Mouse (Mus musculus) thymus, postnatal 25 days (tissue): ENCODE measurements around the gene Add2.

ENCODE experiments used
- DNase-seq: peaks from one replicate; pipeline ENCODE4 v3.0.0; 2022

Gene Add2

DNA sequence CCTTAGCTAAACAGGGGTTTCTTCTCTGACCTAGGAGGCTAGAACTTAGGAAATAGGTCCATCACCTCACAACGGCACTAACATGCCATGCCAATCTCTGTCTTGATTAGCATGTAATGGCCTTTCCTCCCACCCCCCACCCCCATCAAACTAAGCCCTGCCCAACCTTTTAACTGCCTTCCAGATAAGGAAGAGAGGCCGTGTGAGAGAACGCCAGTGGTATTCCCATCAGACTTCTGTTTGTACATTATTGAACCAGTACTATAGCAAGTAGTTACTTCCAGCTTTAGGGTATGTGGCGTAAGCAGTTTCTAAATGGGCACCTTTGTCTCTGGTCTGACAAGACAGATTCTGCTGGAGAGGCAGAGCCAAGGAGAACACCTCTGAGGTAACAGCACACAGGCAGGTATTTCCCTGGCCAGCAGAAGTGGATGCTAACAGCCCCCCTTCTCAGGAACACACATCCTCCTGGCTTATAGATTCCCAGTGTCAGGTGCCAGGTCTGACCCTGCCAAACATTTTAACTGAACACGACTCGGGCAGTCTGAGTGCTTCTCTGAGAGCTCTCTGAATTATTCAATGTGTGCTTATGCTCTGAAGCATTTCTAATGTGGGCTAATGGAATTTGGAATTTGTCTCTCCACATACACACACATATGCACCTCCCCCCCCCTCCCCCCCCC, 22.2 kb downstream of the Add2 start:
- no peak for DNase-seq

- DNase-seq: no peak
These were observed 23.6 kb downstream of the Add2 start for GRCm38 (mm10) chr6:86052032-86052459.

DNA sequence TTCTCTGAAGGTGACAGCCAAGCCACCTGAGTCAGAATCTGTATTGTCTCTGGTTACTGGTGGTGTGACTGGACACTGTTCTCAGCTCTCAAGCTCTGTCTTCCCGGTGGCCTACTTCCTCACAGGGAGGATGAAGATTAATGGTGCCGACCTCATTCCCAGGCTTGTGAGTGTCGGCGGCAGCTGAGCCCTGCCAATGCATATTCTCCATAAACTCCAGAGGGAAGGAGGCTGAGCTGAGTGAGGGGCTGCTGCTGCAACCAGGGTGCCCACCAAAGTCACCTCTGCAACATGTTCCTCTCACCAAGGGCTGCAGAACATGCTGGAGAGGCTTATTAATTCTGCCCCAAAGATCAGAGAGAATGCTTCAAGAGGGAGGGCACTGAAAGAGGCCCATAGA, 24.1 kb downstream of the Add2 start:
- no peak for DNase-seq

DNA sequence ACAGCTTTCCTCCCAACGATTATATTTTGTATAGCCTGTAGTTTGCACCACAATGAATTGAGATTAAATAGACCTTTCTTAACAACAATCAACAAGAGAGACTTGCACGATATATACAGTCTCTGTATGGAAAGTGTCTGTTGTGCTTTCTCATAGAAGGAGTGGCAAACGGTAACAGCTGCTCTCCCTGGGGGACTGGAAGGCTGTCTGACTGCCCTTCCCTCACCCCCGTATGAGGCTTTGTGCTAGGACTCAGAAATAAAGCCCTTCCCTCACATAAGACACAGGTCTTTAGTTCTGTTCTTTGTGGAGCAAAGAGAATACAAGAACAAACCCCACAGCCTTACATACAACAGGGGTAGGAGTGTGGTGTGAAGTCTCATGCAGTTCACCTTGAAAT, 24.6 kb downstream of the Add2 start:
- no peak for DNase-seq

- DNase-seq: no peak
These were observed 25.1 kb downstream of the Add2 start for GRCm38 (mm10) chr6:86053594-86053993.

GRCm38 (mm10) chr6:86058475-86058874, 30.0 kb downstream of the Add2 start:
- DNase-seq: no peak

DNA sequence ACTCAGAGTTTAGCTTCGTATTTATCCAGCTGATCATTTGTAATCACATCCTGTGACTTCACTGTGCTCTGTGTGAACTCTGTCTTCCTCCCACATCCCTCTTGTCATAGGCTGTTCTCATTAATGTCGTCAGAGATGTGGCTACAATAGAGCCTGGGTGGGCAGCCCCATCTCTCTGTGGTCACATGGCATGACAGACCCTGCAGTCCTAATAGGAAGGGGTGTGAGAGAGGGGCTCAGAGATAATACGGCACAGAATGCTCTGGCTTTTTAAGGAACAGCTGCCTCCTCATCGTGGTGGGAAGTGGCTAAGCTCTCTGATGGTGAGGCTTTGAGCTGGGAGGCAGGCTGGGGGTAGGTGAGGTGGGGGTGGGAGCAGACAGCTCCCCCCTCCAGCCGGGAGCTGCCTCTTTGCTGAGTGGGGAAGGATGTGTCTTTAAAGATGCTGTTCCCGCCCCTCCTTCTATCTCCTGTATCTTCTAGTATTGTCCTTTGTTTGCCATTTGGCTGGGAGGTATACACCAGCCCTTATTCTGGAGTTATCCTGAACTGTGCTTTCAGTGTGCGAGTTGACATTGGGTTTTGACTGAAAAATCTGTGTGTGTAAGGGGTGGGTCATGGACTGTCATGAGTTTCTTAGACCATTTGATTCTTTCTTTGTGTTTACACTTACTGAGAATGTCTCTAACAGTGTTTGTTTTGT, 30.8 kb downstream of the Add2 start:
- no peak for DNase-seq

GRCm38 (mm10) chr6:86060170-86060569, 31.7 kb downstream of the Add2 start:
- no peak for DNase-seq

GRCm38 (mm10) chr6:86062226-86062625, 33.7 kb downstream of the Add2 start:
- DNase-seq: no peak

DNA sequence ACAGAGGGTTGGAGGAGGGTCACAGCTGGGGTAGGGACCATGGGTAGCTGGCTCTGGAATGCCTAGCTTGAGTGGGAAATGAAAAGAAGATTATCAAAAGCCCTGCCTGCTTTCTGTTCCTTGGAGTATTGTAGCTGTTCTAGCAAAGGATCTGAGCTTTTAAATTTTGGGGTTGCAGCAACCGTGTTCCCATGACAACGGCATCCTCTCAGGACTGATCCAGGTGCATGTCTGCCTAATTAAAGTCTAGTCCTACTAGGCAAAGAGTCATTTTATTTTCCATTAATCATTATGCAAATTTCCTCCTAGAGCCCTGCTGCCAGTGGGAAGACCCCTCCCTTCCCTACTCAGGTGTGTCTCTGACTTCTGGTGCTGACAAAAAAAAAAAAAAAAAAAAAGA, 34.2 kb downstream of the Add2 start:
- DNase-seq: no peak

- DNase-seq: no peak
These were observed 36.0 kb downstream of the Add2 start for GRCm38 (mm10) chr6:86064318-86065016.

GRCm38 (mm10) chr6:86066727-86067126, 38.2 kb downstream of the Add2 start:
- no peak for DNase-seq

GRCm38 (mm10) chr6:86067145-86067544, 38.7 kb downstream of the Add2 start:
- DNase-seq: no peak

DNA sequence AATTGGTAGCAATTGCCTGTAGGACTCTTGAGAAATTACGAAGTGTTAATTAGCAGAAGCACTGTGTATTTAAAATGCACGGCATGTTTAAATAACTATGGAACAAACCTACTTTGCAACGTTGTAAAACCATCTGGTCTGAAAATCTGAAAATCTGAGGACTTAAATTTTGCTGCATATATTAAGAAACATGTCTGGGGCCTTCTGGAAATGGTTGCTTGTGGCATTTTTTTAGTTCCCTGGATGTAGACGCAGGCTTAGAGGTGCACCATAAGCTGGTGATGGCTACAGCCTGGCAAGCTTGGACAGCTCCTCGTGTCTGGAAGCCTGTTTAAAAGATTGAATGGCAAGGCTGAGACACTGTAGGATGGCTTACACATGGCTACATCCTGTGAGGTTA, 40.5 kb downstream of the Add2 start:
- DNase-seq: no peak

- DNase-seq: no peak
These were observed 41.4 kb downstream of the Add2 start for GRCm38 (mm10) chr6:86069856-86070255.

- no peak for DNase-seq
These were observed 41.8 kb downstream of the Add2 start for GRCm38 (mm10) chr6:86070277-86070676.

GRCm38 (mm10) chr6:86073882-86074281, 45.4 kb downstream of the Add2 start:
- DNase-seq: no peak

DNA sequence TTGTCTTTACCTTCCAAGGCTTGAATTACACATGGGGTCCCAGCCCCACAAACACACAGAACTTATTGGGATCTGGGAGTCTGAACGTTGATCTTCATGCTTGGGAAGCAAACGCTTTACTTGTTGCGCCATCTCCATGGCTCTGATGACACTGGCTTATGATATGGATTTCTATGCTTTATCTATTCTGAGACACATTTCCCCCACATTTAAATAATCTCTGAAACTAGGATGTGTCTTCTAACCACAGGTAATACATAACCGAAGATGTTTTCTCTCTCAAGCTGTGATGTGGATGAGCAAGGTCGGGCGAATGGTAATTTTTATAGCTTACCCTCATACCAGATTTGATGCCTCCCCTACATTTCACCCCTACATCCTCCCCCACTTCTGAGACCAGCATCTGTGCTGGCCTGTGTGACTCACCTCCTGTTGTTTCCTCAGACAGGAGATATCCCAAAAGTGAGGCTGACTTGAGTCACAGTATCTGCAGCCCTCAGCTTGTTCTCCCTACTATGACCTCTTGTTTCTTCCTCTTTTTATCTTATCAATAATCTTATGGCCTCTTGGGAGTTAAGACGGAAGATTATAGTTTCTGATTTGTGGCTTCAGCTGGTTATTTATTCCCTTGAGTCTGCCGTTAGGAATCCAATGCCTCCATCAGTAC, 46.2 kb downstream of the Add2 start:
- no peak for DNase-seq

GRCm38 (mm10) chr6:86076525-86076924, 48.0 kb downstream of the Add2 start:
- DNase-seq: no peak

GRCm38 (mm10) chr6:86077880-86078279, 49.4 kb downstream of the Add2 start:
- DNase-seq: no peak

GRCm38 (mm10) chr6:86078361-86079010, 50.0 kb downstream of the Add2 start:
- DNase-seq: no peak

DNA sequence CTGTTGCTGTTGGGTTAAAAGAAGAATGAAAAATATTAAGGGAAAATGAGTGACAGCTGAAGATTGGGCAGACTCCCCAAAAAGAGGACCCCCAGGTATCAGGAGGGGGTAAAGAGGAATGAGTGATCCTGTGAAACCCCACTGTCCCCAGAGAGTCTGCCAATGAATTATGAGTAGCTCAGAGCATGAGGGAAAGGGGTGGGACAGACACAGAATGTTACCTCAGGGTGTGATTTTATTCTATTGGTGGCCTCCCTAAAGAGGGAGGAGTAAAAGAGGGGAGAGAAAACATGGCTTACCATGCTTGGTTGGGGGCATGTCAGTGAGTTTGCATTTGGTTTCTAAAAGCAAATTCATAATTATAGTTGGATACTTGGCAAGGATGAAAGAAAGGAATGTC, 50.8 kb downstream of the Add2 start:
- DNase-seq: no peak

- DNase-seq: peak; percentile 29
These were observed 57.0 kb downstream of the Add2 start for GRCm38 (mm10) chr6:86085518-86085917.
